Mouse (Mus musculus) heart, postnatal 0 days (tissue): ENCODE results near the gene Piwil4. TPM values are rescaled to one million over a fixed set of nuclear protein-coding genes. Genes with fewer than 3 reads are reported as not detected.

Experiments used
- ATAC-seq: fragments of 200-750 bp; cut with Nextera tagmentation; 2 replicates; pipeline ENCODE4 v1.8.0; 2017; ENCODE audit warnings: low read depth, moderate number of reproducible peaks, moderate library complexity; ENCODE audit not compliant: insufficient read depth
- DNase-seq: peaks from one replicate; pipeline ENCODE4 v3.0.0-alpha.2; 2016; ENCODE audit warnings: low spot score
- H3K27ac ChIP-seq: fragments of 300-500 bp; sonication (generic); 2 replicates; pipeline ENCODE4 v1.5.1; 2014; ENCODE audit warnings: low read depth, mild to moderate bottlenecking
- H3K27me3 ChIP-seq: fragments of 300-500 bp; sonication (generic); 2 replicates; pipeline ENCODE4 v1.6.1; 2014; ENCODE audit warnings: low read length, mixed read lengths; ENCODE audit not compliant: control insufficient read depth, insufficient read depth
- H3K36me3 ChIP-seq: fragments of 300-500 bp; sonication (generic); replicated peaks from 2 replicates; pipeline ENCODE4 v1.6.1; 2014; ENCODE audit warnings: low read length, mixed read lengths; ENCODE audit not compliant: control insufficient read depth, insufficient read depth
- H3K4me1 ChIP-seq: fragments of 300-500 bp; sonication (generic); 2 replicates; pipeline ENCODE4 v1.6.1; 2014; ENCODE audit warnings: antibody characterized with exemption; ENCODE audit not compliant: control insufficient read depth, insufficient read depth
- H3K4me2 ChIP-seq: fragments of 300-500 bp; sonication (generic); 2 replicates; pipeline ENCODE4 v1.6.1; 2014; ENCODE audit warnings: low read depth, mild to moderate bottlenecking, low read length, moderate library complexity
- H3K4me3 ChIP-seq: fragments of 300-500 bp; sonication (generic); 2 replicates; pipeline ENCODE4 v1.5.1; 2014; ENCODE audit warnings: low read depth, low read length
- H3K9ac ChIP-seq: fragments of 300-500 bp; sonication (generic); replicated peaks from 2 replicates; pipeline ENCODE4 v1.6.1; 2014; ENCODE audit warnings: low read depth, low read length, mixed read lengths
- H3K9me3 ChIP-seq: fragments of 300-500 bp; sonication (generic); replicated peaks from 2 replicates; pipeline ENCODE4 v1.6.1; 2016; ENCODE audit warnings: low read length; ENCODE audit not compliant: control insufficient read depth
- CTCF ChIP-seq: IDR thresholded peaks from 2 replicates; pipeline ENCODE4 v1.5.1; 2016; ENCODE audit warnings: antibody characterized with exemption, control low read depth, low read depth
- EP300 ChIP-seq: IDR thresholded peaks from 2 replicates; pipeline ENCODE4 v1.6.1; 2016; ENCODE audit warnings: antibody characterized with exemption, low read depth
- WGBS: fragments of 180-500 bp; shearing (Covaris S2); extraction: QIAGEN DNeasy Blood & Tissue Kit; methylation state at CpG from one replicate; pipeline ENCODE4 v1.1.7; 2014; 5-methylcytosine and 5-hydroxymethylcytosine counted together
- polyA plus RNA-seq: library from polyadenylated mRNA; unstranded; fragments of >200 nt; fragmentation: Nextera tagmentation; extraction: Ambion mirVana; gene quantifications from 2 replicates; pipeline ENCODE4 v1.2.1, GENCODE M21; 2015
- total RNA-seq: library from RNA; depleted of rRNA; stranded (reverse); fragments of >200 nt; gene quantifications from 2 replicates; pipeline ENCODE4 v1.2.3, GENCODE M21; 2014; ENCODE audit warnings: low replicate concordance

Gene Piwil4
- total and polyA plus RNA-seq, 2 experiments from 2014 or later = 0.12 TPM; not detected in 1

DNA sequence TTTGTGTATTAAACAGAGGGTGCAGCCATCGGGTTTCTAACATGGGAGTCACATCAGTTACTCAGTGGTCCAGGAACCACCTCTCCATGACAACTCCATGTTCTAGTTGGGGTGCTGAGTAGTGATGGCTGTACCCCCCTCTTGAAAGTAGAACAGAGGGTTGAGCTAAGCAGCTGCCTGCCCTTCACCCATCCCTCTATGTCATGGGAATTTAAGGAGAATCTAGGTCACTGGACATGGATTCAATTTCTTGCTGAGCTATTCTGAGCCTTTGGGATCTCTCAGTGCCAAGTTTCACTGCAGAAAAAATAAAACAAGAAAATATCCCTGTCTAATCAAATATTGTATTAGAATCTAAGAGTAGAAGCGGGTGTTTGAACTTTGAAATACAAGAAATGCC, 76.9 kb downstream of the Piwil4 start:
- no peaks in the 10 kb centered on the region for H3K9me3 ChIP-seq
- no peak for TF ChIP-seq EP300
- TF ChIP-seq CTCF = no peak
- H3K4me1 ChIP-seq = 0 out of 2 replicates have a peak, but pooled peaks cover 8% of the 10 kb centered on the region
- no peak overlapping the region for H3K4me2 ChIP-seq
- no peak overlapping the region for H3K9ac ChIP-seq
- DNase-seq (no peak), ATAC-seq (no peak)
- WGBS = 94% methylated on average over 2 of the region's 2 CpGs
- no peaks in the 10 kb centered on the region for H3K36me3 ChIP-seq
- H3K27me3 ChIP-seq = no peaks in the 10 kb centered on the region
- H3K4me3 ChIP-seq = no peak overlapping the region
- no peak overlapping the region for H3K27ac ChIP-seq

DNA sequence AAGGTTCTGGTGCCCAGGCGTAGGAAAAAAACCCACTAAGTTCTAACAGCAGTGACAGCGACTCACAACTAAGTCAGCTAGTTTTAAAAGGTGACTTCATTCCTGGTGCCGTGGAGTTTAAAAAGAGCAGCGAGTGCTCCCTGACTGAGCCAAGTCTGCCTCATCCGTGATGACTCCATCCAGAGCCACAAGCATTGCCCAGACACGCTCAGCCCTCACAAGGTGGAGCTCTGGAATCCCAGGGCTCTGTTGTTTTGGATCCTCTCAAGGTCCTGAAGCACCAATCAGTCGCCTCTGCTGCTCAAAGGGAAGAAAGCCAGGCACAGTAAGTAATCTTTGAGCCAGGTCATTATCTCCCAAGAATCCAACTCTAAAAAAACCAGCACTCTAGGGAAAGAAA, 77.7 kb downstream of the Piwil4 start:
- DNase-seq = no peak
- 0 out of 2 replicates have a peak overlapping the region, but pooled peaks have one; percentile 1 for H3K27ac ChIP-seq
- no peak overlapping the region for H3K9ac ChIP-seq
- no peaks in the 10 kb centered on the region for H3K9me3 ChIP-seq
- no peak overlapping the region for H3K4me3 ChIP-seq
- ATAC-seq = no peak
- no peak for TF ChIP-seq CTCF
- TF ChIP-seq EP300 = no peak
- no peak overlapping the region for H3K4me2 ChIP-seq
- no peaks in the 10 kb centered on the region for H3K27me3 ChIP-seq
- WGBS = 51% methylated on average over 7 of the region's 7 CpGs
- H3K4me1 ChIP-seq = 0 out of 2 replicates have a peak, but pooled peaks cover 8% of the 10 kb centered on the region
- no peaks in the 10 kb centered on the region for H3K36me3 ChIP-seq

DNA sequence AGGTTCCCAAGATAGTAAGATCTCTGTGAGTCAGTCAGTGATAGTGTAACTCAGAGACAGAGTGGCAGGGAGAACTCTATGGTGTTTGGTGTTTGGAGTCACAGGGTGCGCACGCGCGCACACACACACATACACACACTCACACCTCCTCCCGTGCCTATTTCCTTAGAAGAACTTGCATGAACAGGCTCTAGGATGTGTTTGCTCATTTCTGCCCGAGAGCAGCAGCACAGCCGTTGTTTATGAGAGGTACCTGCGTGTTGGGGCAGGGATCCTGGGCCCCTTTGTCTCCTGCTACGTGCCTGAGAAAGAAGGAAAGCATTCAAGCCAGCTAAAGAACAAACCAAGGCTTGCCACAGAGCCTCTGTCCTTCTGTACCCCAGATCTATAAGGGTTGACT, 78.4 kb downstream of the Piwil4 start:
- H3K9me3 ChIP-seq = no peaks in the 10 kb centered on the region
- TF ChIP-seq CTCF = no peak
- TF ChIP-seq EP300 = no peak
- no peak overlapping the region for H3K27ac ChIP-seq
- 0 out of 2 replicates have a peak, but pooled peaks cover 8% of the 10 kb centered on the region for H3K4me1 ChIP-seq
- whole genome bisulfite sequencing = 87% methylated on average over 9 of the region's 9 CpGs
- H3K36me3 ChIP-seq = no peaks in the 10 kb centered on the region
- no peak for ATAC-seq
- no peak overlapping the region for H3K4me3 ChIP-seq
- H3K4me2 ChIP-seq = no peak overlapping the region
- H3K9ac ChIP-seq = no peak overlapping the region
- no peak for DNase-seq
- H3K27me3 ChIP-seq = no peaks in the 10 kb centered on the region

DNA sequence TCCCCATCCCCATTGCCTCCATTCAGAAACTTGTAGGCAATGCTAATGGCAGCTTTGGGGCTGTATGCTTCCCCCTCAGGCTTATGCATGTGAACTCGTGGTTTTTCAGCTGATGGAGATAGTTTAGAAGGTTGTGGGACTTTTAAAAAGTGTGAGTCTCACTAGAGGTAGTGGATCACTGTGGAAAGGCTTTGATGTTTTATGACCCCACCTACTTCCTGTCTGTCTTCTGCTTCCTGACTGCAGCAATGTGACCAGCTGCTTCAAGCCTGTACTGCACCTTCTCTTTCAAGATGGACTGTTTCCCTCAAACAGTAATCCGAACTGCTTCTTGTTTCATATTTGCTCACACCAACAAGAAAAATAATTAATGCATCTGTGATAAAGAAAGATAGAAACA, 82.6 kb downstream of the Piwil4 start:
- Histone ChIP-seq H3K9ac (no peak overlapping the region), H3K4me1 (peaks cover 10% of the 10 kb centered on the region; the same call in 1 of the 2 replicates), H3K4me2 (no peak overlapping the region), H3K4me3 (no peak overlapping the region), H3K27me3 (no peaks in the 10 kb centered on the region), H3K9me3 (0 out of 2 replicates have a peak, but pooled peaks cover 4% of the 10 kb centered on the region), H3K36me3 (no peaks in the 10 kb centered on the region), H3K27ac (no peak overlapping the region)
- 38% methylated on average over 2 of the region's 2 CpGs for WGBS
- TF ChIP-seq EP300 = no peak
- no peak for TF ChIP-seq CTCF
- DNase-seq (no peak), ATAC-seq (no peak)

DNA sequence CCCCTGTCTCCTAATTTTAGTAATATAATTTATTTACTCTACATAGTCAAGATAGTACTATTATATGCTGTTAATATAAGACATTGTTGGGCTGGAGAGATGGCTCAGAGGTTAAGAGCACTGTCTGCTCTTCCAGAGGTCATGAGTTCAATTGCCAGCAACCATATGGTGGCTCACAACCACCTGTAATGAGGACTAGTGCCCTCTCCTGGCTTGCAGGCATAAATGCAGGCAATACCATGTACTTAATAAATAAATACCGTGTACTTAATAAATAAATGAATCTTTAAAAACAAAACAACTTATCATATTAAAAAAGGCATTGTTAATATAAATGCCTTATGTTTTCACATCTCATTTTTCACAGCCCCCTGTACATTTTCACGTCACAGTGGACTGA, 86.5 kb downstream of the Piwil4 start:
- Histone ChIP-seq H3K4me1 (peaks cover 6% of the 10 kb centered on the region; the same call in 1 of the 2 replicates), H3K4me2 (no peak overlapping the region), H3K9ac (no peak overlapping the region), H3K27ac (no peak overlapping the region), H3K27me3 (no peaks in the 10 kb centered on the region), H3K4me3 (no peak overlapping the region), H3K36me3 (no peaks in the 10 kb centered on the region), H3K9me3 (0 out of 2 replicates have a peak, but pooled peaks cover 4% of the 10 kb centered on the region)
- TF ChIP-seq CTCF = peak; percentile 15; the same call in 1 of the 2 replicates
- no peak for TF ChIP-seq EP300
- 85% methylated on average over 2 of the region's 2 CpGs for WGBS
- ATAC-seq (no peak), DNase-seq (no peak)

DNA sequence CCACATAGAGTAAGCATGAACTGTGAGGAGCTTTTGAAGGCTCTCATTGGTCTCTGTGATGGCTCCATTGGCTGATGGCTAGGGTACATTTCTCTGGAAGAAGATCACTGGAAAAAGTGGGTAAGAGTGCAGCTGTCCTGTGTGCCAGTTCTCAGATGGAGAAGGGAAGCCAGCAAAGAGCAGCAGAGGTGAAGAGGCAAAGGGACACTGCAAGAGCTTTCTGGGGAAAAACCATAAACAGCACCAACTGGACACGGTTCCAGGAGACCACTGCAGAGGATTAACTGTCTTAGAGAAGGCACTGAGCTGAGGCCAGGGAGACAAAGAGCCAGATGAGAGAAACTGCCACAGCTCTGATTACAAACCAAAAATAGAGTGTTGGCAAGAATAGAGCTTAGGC, 87.8 kb downstream of the Piwil4 start:
- Histone ChIP-seq H3K27me3 (no peaks in the 10 kb centered on the region), H3K9me3 (0 out of 2 replicates have a peak, but pooled peaks cover 4% of the 10 kb centered on the region), H3K27ac (no peak overlapping the region), H3K4me3 (no peak overlapping the region), H3K9ac (no peak overlapping the region), H3K4me1 (peaks cover 6% of the 10 kb centered on the region; the same call in 1 of the 2 replicates), H3K4me2 (no peak overlapping the region), H3K36me3 (no peaks in the 10 kb centered on the region)
- DNase-seq (no peak), ATAC-seq (no peak)
- TF ChIP-seq CTCF (no peak), EP300 (no peak)
- WGBS = 25% methylated on average over 1 of the region's 1 CpGs
